Mouse (Mus musculus): Measurements from ENCODE around the gene Tmem63b. TPM values are rescaled to one million over a fixed set of nuclear protein-coding genes. Genes with fewer than 3 reads are reported as not detected.
A peak's percentile ranks its signal among the peaks of the same experiment; 100 is the strongest.

Tmem63b gene
- 52.7 and 55.6 TPM in 2 replicates for polyA plus RNA-seq (2015; fragmentation: Nextera tagmentation; extraction: Ambion mirVana)

- peak within 1 kb of the TSS; percentile 73 for H3K4me2 ChIP-seq (ENCODE audit: low read depth, low read length)
- H3K27ac ChIP-seq (ENCODE audit: low read length): peak within 1 kb of the TSS; percentile 85
- H3K36me3 ChIP-seq (ENCODE audit: control insufficient read depth, insufficient read depth, low read length): no peaks in the 10 kb centered on the region
- WGBS: 3% methylated on average over 12 of the region's 12 CpGs
- H3K4me3 ChIP-seq (ENCODE audit: low read length): peak within 1 kb of the TSS; percentile 94
- H3K4me1 ChIP-seq (replicated peaks; ENCODE audit: control insufficient read depth, insufficient read depth, low read length): peaks cover 22% of the 10 kb centered on the region
- no peaks in the 10 kb centered on the region for H3K27me3 ChIP-seq (ENCODE audit: control insufficient read depth, insufficient read depth, low read depth, low read length)
- no peaks in the 10 kb centered on the region for H3K9me3 ChIP-seq (ENCODE audit: control insufficient read depth, low read length)
- 0 out of 2 replicates have a peak, but pooled peaks have one; percentile 11 for ATAC-seq (ENCODE audit: low read depth)
- peak within 1 kb of the TSS; percentile 97 for H3K9ac ChIP-seq (ENCODE audit: low read length)
Measured at GRCm38 (mm10) chr17:45686716-45687115, at the start of gene Tmem63b. Gene Tmem63b (minus strand): TSS chr17:45686905.

DNA sequence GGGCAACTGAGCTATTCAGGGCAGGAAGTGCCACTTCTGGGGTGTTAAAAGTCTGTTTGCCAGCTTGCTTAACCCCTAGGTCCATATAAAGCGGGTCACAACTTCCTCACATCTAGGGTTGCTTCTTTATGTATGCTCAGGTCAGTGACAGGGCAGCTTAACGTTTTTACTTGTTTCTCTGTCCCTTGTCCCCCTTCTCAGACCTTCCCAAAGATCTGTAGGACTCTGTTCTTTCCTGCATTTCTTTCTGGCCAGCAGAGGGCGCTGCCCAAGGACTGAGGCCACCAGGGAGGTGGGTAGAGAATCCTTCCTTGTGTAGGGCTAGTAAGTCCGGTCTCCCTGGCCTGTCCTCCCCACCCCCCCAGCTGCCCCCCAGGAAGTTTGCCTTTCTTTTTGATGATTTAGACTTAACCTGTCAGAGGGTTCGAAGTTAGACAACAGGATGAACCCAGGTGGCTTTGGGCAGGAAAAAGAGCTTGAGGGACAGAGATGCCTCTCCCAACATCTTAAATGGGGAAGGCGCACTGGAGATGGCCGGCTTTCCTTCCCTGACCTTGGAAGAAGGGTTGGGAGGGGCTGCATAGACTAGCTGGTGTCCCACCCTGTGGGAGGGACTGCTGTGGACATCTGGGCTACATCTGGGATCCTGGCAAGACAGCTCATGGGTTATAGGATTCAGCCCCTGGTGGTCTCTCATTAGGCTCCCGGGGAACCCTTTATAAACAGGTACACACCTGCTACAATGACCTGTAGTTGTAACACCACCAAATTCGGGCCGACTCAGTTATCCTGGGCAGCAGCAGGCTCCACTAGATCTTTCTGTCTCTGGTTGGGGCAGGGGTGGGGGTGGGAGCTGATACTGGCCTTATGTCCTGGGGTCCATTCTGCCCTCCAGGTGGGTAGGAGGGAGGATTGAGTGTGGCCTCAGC is 48.9 kb upstream of the Tmem63b start:
- H3K4me1 ChIP-seq (replicated peaks; ENCODE audit: control insufficient read depth, insufficient read depth, low read length): peaks cover 32% of the 10 kb centered on the region
- H3K27ac ChIP-seq (ENCODE audit: low read length): peak overlapping the region; percentile 94
- peak overlapping the region; percentile 79 for H3K9ac ChIP-seq (ENCODE audit: low read length)
- no peaks in the 10 kb centered on the region for H3K9me3 ChIP-seq (ENCODE audit: control insufficient read depth, low read length)
- H3K4me2 ChIP-seq (ENCODE audit: low read depth, low read length): peak overlapping the region; percentile 88
- peak; percentile 59 for ATAC-seq (ENCODE audit: low read depth)
- H3K27me3 ChIP-seq (ENCODE audit: control insufficient read depth, insufficient read depth, low read depth, low read length): peaks cover 10% of the 10 kb centered on the region
- no peaks in the 10 kb centered on the region for H3K36me3 ChIP-seq (ENCODE audit: control insufficient read depth, insufficient read depth, low read length)
- 3% methylated on average over 10 of the region's 10 CpGs for WGBS
- peak overlapping the region; percentile 57 for H3K4me3 ChIP-seq (ENCODE audit: low read length)

GRCm38 (mm10) chr17:45734881-45735280 is 48.2 kb upstream of the Tmem63b start:
- WGBS: 79% methylated on average over 4 of the region's 4 CpGs
- Histone ChIP-seq H3K27me3 (ENCODE audit: control insufficient read depth, insufficient read depth, low read depth, low read length) (peaks cover 10% of the 10 kb centered on the region), H3K4me1 (replicated peaks; ENCODE audit: control insufficient read depth, insufficient read depth, low read length) (peaks cover 32% of the 10 kb centered on the region), H3K36me3 (ENCODE audit: control insufficient read depth, insufficient read depth, low read length) (no peaks in the 10 kb centered on the region), H3K4me2 (ENCODE audit: low read depth, low read length) (no peak overlapping the region), H3K27ac (ENCODE audit: low read length) (peak overlapping the region; percentile 74), H3K9ac (ENCODE audit: low read length) (peak overlapping the region; percentile 27; the same call in 1 of the 2 replicates), H3K9me3 (ENCODE audit: control insufficient read depth, low read length) (no peaks in the 10 kb centered on the region), H3K4me3 (ENCODE audit: low read length) (no peak overlapping the region)
- no peak for ATAC-seq (ENCODE audit: low read depth)

- 26% methylated on average over 3 of the region's 3 CpGs for WGBS
- H3K27ac ChIP-seq (ENCODE audit: low read length): no peak overlapping the region
- H3K36me3 ChIP-seq (ENCODE audit: control insufficient read depth, insufficient read depth, low read length): no peaks in the 10 kb centered on the region
- ATAC-seq (ENCODE audit: low read depth): no peak
- peak overlapping the region; percentile 70 for H3K9ac ChIP-seq (ENCODE audit: low read length)
- peaks cover 32% of the 10 kb centered on the region for H3K4me1 ChIP-seq (replicated peaks; ENCODE audit: control insufficient read depth, insufficient read depth, low read length)
- no peaks in the 10 kb centered on the region for H3K9me3 ChIP-seq (ENCODE audit: control insufficient read depth, low read length)
- peaks cover 10% of the 10 kb centered on the region for H3K27me3 ChIP-seq (ENCODE audit: control insufficient read depth, insufficient read depth, low read depth, low read length)
- peak overlapping the region; percentile 91 for H3K4me2 ChIP-seq (ENCODE audit: low read depth, low read length)
- no peak overlapping the region; the same call in 1 of the 2 replicates for H3K4me3 ChIP-seq (ENCODE audit: low read length)
Measured at GRCm38 (mm10) chr17:45734333-45734732, 47.6 kb upstream of the Tmem63b start.

DNA sequence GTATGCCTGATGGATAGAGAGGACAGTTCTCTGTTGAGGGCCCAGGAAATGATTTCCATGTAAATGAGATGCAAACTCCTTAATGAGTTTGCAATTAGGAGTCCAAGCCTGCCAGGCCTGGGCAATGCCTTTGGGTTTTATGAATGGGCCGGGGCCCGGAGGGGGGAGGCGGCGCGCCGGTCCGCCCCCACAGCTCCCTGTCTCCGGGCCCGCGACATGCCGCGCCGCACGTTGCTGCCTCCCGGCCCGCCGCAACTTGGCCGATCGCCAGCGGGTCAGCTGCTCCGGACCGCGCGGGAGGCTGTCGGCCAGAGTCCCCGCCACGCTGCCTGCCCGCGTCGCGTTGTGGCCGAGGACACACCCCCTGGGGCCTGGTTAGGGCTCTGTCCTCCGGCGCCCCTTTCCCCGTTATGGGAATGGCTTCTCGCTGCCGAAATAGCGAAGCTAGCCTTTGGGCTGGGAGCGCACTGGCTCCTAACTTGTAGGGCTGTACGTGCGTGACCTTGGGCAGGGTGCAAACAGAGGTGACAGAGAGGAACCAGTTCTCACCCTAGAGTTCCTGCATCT is 47.1 kb upstream of the Tmem63b start, which contains the start of gene 1600014C23Rik:
Gene 1600014C23Rik, minus strand, starts transcription at position 110 of the 567 bp plus-strand sequence.
- H3K4me3 ChIP-seq (ENCODE audit: low read length): peak within 1 kb of the TSS; percentile 45
- H3K9ac ChIP-seq (ENCODE audit: low read length): peak within 1 kb of the TSS; percentile 70
- H3K27me3 ChIP-seq (ENCODE audit: control insufficient read depth, insufficient read depth, low read depth, low read length): peaks cover 10% of the 10 kb centered on the region
- peaks cover 32% of the 10 kb centered on the region for H3K4me1 ChIP-seq (replicated peaks; ENCODE audit: control insufficient read depth, insufficient read depth, low read length)
- H3K9me3 ChIP-seq (ENCODE audit: control insufficient read depth, low read length): no peaks in the 10 kb centered on the region
- no peaks in the 10 kb centered on the region for H3K36me3 ChIP-seq (ENCODE audit: control insufficient read depth, insufficient read depth, low read length)
- 3% methylated on average over 41 of the region's 41 CpGs for WGBS
- peak within 1 kb of the TSS; percentile 12; the same call in 1 of the 2 replicates for H3K27ac ChIP-seq (ENCODE audit: low read length)
- ATAC-seq (ENCODE audit: low read depth): peak; percentile 3; the same call in 1 of the 2 replicates
- peak within 1 kb of the TSS; percentile 91 for H3K4me2 ChIP-seq (ENCODE audit: low read depth, low read length)

DNA sequence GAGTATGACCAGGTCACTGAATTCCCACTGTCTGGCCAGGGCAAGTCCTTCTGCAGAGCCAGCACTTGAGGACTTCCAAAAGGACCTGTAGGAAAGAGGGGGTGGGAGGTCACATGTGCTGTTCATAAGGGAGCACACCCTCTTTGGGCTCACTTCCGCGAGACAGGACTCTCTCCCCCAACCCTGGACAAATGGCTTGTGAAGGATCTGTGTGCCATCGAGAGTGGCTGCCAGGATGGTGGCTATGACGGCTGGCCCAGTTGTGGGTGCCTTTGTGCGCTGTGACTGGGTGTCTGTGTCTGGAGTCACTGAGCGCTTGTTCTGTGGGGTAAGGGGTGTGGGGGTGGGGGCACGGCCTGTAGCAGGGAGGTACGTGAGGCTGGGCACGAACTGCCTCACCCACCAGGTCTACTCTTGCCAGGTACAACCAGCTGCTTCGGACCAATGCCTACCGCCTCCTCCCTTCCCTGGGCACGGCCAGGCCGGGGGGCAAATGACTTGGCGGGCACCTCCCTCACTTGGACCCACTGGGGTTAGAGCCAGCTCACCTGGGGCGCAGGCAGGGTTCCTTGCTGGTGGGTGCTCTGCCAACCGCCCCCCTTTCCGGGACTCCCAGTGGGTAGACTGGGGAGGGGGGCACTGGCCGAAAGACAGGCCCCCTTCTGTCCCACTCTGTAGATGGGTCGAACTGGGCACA is 46.5 kb upstream of the Tmem63b start:
- peaks cover 10% of the 10 kb centered on the region for H3K27me3 ChIP-seq (ENCODE audit: control insufficient read depth, insufficient read depth, low read depth, low read length)
- H3K27ac ChIP-seq (ENCODE audit: low read length): no peak overlapping the region
- peaks cover 32% of the 10 kb centered on the region for H3K4me1 ChIP-seq (replicated peaks; ENCODE audit: control insufficient read depth, insufficient read depth, low read length)
- no peak for ATAC-seq (ENCODE audit: low read depth)
- H3K4me3 ChIP-seq (ENCODE audit: low read length): peak overlapping the region; percentile 45
- H3K4me2 ChIP-seq (ENCODE audit: low read depth, low read length): peak overlapping the region; percentile 91
- no peaks in the 10 kb centered on the region for H3K9me3 ChIP-seq (ENCODE audit: control insufficient read depth, low read length)
- no peaks in the 10 kb centered on the region for H3K36me3 ChIP-seq (ENCODE audit: control insufficient read depth, insufficient read depth, low read length)
- WGBS: 70% methylated on average over 18 of the region's 19 CpGs
- peak overlapping the region; percentile 70 for H3K9ac ChIP-seq (ENCODE audit: low read length)

DNA sequence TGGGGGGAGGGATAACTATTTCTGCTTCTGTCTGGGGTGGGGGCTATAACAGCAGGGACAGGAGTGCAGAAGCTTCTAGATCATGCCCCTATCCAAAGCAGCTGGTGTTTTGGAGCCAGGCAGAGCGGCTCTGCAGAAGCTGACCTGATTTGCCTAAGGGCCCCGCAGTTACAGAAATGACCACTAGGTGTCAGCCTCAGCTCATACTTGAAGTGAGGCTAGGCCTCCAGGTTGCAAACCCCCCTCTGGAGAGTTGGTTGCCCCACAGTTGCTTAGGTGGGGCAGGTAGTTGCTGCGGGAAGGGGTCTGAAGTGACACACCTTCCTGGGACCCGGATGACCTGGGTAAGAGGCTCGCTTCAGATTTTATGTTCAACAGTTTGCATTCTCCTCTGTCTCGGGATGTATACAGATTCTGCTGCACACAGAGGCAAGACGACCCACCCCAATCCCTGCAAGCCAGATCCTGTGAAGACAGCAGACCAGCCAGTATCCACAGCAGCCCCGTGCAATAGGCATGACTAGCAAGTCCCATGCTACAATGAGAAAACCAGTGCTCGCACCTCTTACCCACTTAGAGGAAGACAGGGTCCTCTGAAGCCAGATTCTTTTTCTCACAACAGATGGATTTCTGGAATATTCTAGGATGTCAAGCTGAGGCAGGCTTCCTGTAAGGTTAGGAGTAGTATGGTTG is 44.6 kb upstream of the Tmem63b start:
- H3K4me3 ChIP-seq (ENCODE audit: low read length): no peak overlapping the region
- WGBS: 18% methylated on average over 9 of the region's 9 CpGs
- H3K9ac ChIP-seq (ENCODE audit: low read length): no peak overlapping the region
- peaks cover 29% of the 10 kb centered on the region for H3K4me1 ChIP-seq (replicated peaks; ENCODE audit: control insufficient read depth, insufficient read depth, low read length)
- no peak overlapping the region for H3K27ac ChIP-seq (ENCODE audit: low read length)
- no peaks in the 10 kb centered on the region for H3K9me3 ChIP-seq (ENCODE audit: control insufficient read depth, low read length)
- peak; percentile 11; the same call in 1 of the 2 replicates for ATAC-seq (ENCODE audit: low read depth)
- H3K27me3 ChIP-seq (ENCODE audit: control insufficient read depth, insufficient read depth, low read depth, low read length): peaks cover 10% of the 10 kb centered on the region
- H3K36me3 ChIP-seq (ENCODE audit: control insufficient read depth, insufficient read depth, low read length): no peaks in the 10 kb centered on the region
- H3K4me2 ChIP-seq (ENCODE audit: low read depth, low read length): no peak overlapping the region

GRCm38 (mm10) chr17:45730696-45731095 is 44.0 kb upstream of the Tmem63b start:
- Histone ChIP-seq H3K4me3 (ENCODE audit: low read length) (no peak overlapping the region), H3K4me2 (ENCODE audit: low read depth, low read length) (no peak overlapping the region), H3K9me3 (ENCODE audit: control insufficient read depth, low read length) (no peaks in the 10 kb centered on the region), H3K4me1 (replicated peaks; ENCODE audit: control insufficient read depth, insufficient read depth, low read length) (peaks cover 25% of the 10 kb centered on the region), H3K36me3 (ENCODE audit: control insufficient read depth, insufficient read depth, low read length) (no peaks in the 10 kb centered on the region), H3K27ac (ENCODE audit: low read length) (no peak overlapping the region), H3K27me3 (ENCODE audit: control insufficient read depth, insufficient read depth, low read depth, low read length) (peaks cover 10% of the 10 kb centered on the region), H3K9ac (ENCODE audit: low read length) (no peak overlapping the region)
- WGBS: 79% methylated on average over 4 of the region's 4 CpGs
- ATAC-seq (ENCODE audit: low read depth): no peak
